Mouse (Mus musculus) lung, postnatal 4 days (tissue): ENCODE results near the gene 4931428F04Rik.

Experiments used
- DNase-seq, 2 experiments: peaks; one replicate each; pipeline ENCODE4 v3.0.0; 2021

4931428F04Rik gene

DNA sequence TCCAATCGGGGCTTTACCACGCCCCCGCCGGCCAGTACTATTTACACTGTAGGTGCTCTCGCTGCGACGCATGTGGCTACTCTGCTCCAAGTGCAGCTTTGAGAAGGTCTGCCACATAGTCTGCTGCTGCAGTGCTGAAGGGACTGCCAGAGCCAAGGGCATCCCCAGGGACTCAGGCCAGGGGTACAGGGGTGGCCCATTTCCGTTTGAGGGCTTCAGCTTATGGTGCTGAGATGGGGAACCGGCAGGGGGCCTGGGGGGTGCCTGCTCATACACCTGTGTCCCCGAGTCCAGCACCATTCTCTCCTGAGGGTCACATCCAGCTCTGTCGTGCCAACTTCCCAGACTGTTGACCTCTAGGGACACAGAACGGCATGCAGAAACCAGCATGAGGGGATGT lies 4.2 kb downstream of the 4931428F04Rik start:
- DNase-seq = peak in 1 of 2 experiments; percentile 18

GRCm38 (mm10) chr8:105283074-105283473 lies 6.6 kb downstream of the 4931428F04Rik start:
- DNase-seq = peak; percentile 77 to 80

DNA sequence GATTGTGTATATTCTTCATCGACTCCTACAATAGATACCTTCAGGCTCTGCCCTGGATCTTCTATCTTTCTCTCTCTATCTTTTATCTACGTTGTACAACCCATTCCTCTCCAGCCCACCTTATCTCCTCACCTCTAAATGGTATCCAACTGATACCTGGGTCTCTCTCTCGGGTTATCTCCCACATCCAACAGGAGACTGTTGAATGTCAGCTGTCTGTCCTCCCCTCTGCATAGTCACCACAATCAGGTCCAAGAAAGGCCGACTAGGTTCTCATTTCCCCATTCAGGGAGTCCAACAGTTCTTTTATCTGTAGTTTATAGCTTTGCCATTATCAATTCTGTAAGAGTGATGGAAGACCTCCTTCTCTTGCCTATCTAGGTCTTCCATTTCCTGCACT lies 7.4 kb downstream of the 4931428F04Rik start:
- no peak for DNase-seq

GRCm38 (mm10) chr8:105281821-105282220 lies 7.8 kb downstream of the 4931428F04Rik start:
- DNase-seq = peak; percentile 55 to 86

GRCm38 (mm10) chr8:105280567-105280966 lies 9.1 kb downstream of the 4931428F04Rik start:
- DNase-seq = no peak

GRCm38 (mm10) chr8:105278911-105279334 lies 10.7 kb downstream of the 4931428F04Rik start:
- peak; percentile 79 to 88 for DNase-seq

DNA sequence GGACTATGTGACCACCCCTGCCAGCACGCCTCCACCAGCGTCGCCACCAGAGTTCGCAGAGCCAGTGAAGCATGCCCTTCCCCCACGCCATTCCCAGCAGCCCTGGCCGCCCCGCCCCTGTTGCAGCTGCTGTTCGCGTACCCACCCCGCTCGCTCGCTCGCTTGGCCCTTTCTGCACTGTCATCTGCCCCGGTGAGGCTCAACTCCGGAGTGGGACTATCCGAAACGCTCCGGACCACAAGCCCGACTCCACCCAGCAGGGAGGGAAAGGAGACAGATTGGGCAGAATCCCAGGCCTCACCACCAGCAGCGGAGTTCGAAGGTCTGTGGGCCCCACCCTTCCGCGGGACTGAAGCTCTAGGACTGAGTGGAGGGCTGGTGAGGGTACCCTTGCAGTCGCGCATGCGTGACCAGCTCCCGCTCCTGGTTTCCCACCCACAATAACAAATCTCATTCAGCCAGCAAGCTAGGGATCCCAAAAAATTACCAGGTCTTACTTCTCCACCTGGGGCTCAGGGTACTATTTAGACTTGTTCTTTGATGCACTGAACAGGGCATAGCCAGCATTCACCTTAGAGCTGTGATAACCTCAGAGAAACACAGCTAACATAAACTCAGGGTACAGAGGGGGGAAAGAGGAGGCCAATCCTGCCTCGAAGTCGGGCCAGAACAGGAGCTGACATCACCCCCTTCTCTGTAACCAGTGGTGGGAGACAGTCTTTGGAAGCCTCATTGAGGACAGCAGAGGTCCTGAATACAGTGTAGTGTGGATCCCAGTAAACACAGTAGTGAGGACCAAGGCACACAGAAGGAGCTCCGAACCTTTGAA lies 13.2 kb downstream of the 4931428F04Rik start:
- peak; percentile 72 to 73 for DNase-seq

GRCm38 (mm10) chr8:105275840-105276239 lies 13.8 kb downstream of the 4931428F04Rik start, which contains the start of gene Nol3:
TSS of gene Nol3 (plus strand) at chr8:105276140.
- DNase-seq = no peak

DNA sequence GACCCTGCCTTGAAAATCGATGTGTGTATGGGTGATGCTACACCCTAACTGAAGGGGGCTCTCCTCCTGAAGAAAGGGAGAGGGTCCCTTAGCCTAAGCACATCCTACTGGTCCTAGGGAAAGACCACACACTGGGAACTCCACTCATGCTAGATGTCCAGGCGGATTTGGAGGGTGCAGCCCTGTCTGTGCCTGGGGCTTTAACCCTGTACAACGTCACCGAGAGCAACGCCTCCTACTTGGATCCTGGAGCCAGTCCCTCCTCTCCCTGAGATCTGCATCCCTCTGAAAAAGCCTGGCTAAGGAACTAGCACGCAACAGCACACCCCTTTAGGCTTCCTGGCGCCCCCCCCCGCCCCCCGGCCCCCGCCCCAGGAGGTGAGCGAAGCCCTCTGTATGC lies 14.3 kb downstream of the 4931428F04Rik start:
- DNase-seq = peak in 1 of 2 experiments; percentile 20

DNA sequence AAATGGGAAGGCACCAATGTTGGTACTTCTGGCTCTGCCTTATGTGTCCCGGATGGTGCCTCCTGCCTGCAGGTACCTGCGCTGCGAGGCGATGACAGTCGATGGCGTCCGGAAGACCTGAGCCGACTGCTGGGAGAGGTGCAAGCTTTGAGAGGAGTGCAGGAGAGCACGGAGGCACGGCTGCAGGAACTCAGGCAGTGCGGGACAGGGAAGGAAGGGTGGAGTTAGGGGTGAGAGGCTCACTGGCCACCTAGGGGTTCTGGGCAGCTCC lies 18.8 kb downstream of the 4931428F04Rik start:
- DNase-seq = peak in 1 of 2 experiments; percentile 27

DNA sequence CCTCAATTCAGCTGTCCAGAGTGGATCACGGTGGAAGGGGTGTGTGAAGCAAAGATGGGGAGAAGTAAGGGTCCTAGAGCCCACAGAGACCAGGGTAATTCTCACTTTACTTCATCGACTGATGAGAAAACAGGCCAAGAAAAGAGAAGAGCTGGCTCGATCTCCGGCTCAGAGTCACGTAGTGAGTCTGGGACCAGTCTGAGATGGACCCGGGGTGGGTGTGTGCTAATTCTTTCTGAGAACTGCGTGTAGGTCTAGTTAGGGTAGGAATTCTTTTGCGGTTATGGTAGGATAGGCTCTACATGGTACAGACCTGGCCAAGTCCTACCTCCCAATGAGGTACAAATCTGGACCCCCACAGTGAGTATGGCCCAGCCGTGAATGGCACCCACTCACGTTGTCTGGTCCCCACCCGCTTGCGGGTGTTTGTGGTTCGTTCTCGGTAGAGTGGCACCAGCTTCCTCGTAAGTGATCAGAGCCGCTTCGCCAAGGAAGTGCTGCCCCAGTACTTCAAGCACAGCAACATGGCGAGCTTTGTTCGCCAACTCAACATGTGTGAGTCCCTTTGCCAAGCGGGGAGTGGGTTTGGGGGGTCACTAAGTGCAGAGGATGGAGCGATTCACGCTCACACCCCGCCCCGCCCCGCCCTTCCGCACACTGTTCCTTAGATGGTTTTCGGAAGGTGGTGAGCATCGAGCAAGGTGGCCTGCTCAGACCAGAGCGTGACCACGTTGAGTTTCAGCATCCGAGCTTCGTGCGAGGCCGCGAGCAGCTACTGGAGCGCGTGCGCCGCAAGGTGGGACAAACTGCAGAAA lies 19.4 kb downstream of the 4931428F04Rik start:
- peak in 1 of 2 experiments; percentile 24 for DNase-seq

DNA sequence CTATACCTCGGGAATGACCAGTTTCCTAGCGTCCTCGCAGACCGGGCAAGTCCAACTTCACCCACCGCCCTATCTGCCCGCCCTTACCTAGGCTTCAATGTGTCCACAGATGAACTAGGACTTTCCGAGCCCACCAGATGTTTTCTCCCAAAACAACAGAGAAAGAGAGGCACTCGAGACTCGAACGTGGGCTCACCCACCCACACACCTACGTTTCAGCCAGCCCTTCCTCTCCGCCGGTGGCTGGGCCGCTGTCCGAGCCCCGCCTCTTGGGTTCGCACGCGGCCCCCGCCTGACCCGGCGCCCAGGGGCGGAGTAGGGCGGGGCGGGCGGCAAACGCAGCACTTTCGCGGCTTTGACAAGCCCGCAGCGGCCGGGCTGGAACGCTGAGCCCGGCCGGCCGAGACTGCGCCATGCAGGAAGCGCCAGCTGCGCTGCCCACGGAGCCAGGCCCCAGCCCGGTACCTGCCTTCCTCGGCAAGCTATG lies 20.2 kb downstream of the 4931428F04Rik start, which contains the start of gene Hsf4:
Hsf4 (plus strand) TSS at position 341 of the 487 bp plus-strand sequence.
- DNase-seq = peak; percentile 77 to 88

DNA sequence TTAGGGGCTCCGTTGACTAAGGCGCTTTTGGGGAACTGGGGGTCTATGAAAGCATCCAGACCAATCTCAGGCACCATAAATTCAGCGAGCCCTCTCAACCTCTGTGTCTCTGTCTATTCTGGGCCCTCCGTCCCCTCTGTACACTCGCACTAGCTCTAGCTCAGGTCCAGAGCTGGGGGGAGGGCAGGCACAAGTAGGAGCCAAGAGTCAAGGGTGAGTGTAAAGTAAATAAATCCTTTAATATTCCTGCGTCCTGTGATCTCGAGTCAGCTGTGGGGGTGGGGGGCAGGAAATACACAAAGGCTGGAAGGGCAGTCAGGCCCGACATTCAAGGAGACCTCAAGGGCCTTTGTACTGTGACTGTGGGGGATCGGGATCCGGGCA lies 20.6 kb downstream of the 4931428F04Rik start:
- DNase-seq = peak; percentile 57 to 80

DNA sequence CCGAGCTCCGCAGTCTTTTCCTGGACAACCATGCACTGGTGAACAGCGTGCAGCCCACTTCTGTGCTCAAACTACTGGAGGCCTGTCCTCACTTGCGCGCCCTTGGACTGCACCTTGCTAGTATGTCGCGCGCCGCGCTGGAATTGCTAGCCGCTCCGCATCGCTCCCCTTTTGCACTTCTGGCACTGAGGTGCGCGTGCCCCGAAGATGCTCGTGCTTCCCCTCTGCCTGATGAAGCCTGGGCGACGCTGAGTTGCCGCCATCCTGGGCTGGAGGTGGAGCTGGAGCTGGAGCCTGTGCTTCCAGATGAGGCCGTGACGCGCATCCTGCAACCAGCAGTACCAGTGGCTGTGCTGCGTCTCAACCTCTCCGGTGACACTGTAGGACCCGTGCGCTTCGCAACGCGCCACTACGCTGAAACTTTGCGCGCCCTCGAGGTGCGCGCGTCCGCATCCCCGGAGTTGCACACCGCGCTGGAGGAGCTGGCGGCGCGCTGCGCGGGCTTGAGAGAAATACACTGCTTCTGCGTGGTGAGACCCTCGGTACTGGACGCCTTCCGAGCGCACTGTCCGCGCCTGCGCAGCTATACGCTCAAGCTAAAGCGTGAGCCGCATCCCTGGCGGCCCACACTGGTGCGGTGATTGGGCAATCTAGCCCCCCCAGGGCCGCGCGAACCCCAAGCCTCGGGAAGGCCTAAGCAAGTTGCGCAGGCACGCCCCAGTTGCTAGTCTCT lies 21.2 kb downstream of the 4931428F04Rik start:
- DNase-seq = peak; percentile 56 to 76

DNA sequence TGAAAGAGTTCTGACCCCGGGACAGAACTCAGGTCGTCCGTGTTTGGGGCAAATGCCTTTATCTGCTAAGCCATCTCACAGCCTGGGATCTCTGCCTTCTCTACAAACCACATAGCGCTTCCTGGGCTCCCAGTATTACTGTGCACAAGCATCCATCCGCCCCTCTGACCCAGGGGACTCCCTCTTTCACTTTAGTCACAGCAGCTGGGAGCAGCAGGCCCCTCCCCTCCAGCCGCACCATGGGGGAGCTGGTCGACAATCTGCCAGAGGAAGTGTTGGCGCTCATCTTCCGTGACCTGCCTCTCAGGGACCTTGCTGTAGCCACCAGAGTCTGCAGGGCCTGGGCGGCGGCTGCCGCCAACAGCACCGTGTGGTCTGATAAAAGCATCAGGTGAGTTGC lies 22.9 kb downstream of the 4931428F04Rik start:
- DNase-seq = peak in 1 of 2 experiments; percentile 39

DNA sequence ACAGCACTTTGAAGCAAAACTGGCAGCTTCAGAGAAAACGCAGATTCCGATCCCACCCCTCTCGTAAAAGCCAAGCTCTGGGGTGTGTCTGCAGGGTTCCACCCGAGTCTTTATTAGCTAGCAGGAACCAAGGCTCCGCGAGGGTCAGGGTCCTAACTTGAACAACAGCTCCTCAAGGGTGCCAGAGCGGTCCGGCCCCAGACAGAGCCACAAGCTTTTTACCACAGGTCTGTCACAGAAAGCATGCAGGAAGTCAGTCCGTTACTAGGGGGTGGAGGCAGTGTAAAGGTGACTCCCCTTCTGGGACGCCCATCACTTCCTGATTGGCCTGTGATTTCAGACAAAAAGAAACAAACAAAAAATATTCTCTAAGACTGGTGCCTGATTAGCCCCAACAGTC lies 24.5 kb downstream of the 4931428F04Rik start:
- peak; percentile 44 to 50 for DNase-seq

- DNase-seq = peak; percentile 84 to 88
Measured at GRCm38 (mm10) chr8:105264024-105264982, 25.4 kb downstream of the 4931428F04Rik start, which contains the start of the genes Tradd and Fbxl8. TSS of gene Tradd (minus strand) at chr8:105264609. TSS of gene Fbxl8 (plus strand) at chr8:105264648.

DNA sequence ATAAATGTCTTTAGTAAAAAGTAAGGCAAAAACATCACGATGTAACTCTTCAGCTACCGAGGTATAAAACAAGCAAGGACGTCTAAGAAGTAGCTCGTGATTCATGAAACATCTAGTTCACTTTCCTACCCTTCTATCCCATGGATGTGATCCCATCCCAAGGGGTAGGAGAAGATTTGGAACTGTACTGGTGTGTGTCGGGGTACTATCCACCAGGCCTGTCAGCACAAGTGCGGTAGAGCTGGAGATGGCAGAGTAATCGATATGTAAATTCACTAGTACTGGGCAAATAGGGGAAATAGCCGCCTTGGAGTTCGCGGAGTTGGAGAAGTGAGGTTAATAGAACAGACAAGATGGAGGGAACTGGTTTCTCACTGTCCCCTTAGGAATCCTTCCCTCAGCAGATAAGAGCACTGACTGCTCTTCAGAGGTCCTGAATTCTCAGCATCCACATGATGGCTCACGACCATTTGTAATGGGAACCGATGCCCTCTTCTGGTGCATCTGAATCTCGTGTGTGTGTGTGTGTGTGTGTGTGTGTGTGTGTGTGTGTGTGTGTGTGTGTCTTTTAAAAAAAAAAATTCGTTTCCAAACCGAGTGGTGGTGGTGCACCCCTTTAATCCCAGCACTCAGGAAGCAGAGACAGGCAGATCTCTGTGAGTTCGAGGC lies 26.3 kb downstream of the 4931428F04Rik start:
- no peak for DNase-seq

GRCm38 (mm10) chr8:105261326-105261980 lies 28.2 kb downstream of the 4931428F04Rik start:
- no peak for DNase-seq

- DNase-seq = peak in 1 of 2 experiments; percentile 61
Measured at GRCm38 (mm10) chr8:105260371-105261099, 29.1 kb downstream of the 4931428F04Rik start.
